Mouse (Mus musculus): Measurements from ENCODE around the gene Srp68.

The Srp68 gene

DNA sequence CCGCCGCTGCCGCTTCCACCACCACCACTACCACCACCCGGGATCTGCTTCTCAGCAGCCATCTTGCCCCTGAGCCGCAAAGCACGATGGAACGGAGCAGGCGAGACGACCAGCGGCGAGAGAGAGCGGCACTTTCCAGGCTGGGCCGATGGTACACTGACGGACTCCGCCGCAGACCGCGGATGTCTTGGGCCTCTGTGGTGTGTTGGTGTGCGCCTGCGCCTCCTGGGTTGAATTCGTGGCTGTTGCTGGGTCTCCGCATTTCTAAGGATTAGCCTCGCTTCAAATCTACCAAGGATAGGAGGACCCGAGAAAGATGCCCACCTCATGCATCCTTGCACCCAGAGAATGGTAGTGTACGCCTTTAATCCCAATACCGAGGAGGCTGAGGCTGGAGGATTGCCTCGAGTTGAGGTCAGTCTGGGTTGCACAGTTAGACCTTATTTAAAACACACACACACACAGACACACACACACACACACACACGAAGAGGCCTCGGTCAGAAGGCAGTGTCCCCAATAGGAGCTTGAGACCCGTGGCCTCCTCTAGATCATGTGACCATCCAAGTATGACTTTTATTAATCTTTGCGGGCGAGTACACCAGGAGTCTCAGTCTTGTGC, at the start of gene Srp68:
Gene Srp68, minus strand, starts transcription at position 173 of the 622 bp plus-strand sequence.
- DNase-seq (ENCODE audit: low read depth, low spot score) = peak; percentile 93

DNA sequence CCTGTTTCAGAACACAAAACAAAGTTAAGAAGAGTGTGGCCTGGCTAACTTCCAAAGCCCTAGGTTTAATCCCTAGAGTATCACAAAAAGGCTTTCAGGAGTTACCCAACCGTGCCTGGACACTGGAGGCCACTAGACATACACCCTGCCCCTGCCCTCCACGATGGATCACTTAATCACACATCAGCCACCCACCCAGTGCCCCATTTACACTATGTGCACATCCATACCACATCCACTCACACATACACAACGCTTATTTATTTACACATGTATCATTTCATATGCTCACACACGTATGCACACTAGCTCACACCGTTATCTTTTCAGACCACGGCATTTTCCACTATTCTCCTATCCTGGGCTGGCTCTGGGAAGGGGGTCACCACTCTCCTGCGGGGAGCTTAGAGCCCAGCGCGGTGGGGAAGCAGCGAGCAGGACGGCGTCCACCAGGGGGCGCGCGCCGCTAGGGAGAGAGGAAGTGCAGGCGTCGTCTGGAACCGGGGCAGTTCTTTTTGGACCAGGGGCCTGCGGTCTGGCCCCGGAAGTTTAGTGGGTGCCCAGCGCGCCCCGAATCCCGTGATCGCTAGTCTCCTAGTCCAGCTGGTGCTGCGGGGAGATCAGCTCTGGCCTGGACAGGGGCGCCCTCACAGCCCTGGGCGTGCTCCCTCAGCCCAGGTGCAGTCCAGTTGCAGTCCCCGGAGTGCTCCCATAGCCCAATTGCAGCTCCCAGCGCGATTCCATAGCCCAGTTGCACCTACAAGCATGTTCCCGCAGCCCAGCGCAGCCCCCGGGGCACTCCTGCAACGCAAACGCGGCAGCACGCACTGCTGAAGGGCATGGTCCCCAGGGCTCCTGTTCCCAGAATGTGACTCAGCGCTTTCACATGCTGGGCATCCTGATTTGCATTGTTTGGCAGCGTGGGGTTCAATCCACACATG, 45.0 kb upstream of the Srp68 start:
- peak; percentile 79 for DNase-seq (ENCODE audit: low read depth, low spot score)

DNA sequence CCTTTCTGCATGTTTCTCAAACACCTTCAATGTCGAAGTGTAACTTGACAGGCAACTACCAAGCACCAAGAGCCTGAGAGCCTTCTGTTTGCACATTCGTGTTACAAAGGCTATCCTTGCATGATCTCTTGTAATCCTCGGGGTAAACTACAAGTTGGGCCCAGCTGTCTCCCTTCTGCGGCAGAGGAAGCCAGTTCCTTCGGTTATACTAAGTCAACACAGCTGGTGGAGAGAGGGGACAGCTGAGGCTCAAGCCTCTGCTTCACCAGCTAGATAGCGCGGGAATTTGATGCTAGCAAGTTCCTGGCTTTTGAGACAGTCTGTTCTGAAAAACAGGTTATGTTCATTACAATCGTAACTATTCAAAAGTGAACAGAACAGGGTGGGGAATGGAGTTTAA, 38.3 kb upstream of the Srp68 start:
- no peak for DNase-seq (ENCODE audit: low read depth, low spot score)

DNA sequence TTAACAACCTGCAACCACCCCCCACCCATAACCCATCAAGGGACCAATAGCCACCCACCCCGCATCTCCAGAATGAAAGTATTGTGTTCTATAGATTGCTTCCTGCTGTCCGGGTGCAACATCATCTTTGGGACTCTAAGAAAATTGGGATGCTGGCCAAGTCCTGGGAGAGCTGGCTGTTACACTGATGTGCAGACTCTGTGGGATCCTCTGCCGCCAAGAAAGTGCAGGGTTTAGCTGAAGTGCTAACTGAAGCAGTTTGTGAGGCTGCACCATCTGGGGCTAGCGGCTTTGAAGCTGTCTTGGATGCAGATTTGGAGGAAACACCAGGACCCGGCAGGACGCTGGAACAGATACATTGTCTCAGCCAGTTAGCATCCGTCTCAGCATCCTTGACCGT, 37.2 kb upstream of the Srp68 start:
- DNase-seq (ENCODE audit: low read depth, low spot score) = no peak

DNA sequence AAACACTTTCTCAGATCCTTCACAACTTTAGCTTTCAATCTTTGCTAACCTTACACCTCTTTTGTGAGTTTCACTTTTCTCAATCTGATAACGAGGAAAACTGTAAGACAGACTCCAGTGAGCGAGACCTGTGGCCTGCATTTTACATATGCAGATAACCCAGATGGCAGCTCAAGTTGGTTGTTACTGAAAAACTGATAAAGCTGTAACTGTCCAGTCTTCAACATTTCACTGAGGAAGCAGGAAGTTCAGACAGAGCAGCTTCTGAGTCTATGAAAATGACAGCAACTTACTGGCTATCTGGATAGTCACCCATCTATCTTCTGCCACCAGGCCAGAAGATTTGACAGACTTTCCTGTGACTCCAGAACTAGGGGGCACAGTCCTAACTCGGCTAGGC, 35.6 kb upstream of the Srp68 start:
- DNase-seq (ENCODE audit: low read depth, low spot score) = no peak

DNA sequence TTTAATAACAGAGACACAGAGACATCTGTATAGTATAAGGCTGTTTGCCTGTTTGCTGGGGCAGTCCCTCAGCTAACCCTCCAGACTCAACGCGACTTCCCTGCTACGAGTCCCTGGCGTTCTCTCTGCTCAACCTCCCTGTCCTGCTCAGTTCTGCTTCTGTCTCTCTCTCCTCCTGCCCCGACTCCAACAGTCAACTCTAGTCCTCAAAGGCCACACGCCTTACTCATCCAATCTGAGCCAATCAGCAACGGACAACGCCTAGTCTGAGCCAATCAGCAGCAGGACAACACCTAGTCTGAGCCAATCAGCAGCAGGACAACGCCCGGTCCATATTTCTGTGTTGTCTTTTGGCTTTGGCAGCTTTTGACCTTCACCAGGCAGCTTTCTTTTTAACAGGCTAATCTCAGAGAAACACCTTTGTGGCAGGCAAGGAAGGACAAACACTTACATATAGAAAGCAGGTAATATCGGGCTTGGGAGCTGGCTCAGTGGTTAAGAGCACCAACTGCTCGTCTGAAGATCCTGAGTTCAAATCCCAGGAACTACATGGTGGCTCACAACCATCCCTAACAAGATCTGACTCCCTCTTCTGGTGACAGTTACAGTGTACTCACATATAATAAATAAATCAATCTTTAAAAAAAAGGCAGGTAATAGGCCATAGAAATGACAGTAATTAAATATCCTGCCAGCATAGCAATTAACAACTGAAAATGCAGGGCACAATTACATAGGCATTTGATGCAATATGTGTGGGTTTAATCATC, 33.9 kb upstream of the Srp68 start:
- peak; percentile 92 for DNase-seq (ENCODE audit: low read depth, low spot score)

DNA sequence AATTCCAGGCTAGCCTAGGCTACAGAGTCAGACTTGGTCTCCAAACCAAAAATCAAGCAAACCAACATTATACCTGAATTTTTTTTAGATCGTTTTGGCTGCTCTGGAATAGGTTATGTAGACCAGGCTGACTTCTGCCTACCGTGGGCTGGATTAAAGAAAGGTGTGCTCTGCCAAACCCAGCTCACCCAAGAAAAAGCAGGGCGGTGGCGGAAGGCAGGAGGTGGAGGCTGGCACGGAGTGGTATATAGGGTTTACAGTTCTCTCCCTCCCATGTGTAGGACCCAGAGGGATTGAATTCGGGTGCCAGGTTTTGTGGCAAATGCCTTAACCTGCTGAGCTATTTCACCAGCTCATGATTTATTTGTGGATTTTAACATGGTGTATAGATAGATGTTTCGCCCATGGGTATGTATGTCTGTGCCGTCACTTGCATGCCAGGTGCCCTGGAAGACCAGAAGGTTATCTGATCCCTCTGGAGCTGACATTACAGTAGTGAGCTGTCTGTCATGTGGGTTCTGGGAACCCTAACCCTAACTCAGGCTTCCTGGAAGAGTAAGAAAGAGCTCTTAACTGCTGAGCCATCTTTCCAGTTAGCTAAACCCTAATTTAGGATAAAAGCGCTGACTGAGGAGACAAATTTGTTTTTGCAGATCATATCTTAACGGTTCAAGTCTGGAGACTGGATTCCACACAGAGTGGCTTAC, 33.2 kb upstream of the Srp68 start, which contains the start of gene Exoc7:
Gene Exoc7, minus strand, starts transcription at position 215 of the 707 bp plus-strand sequence.
- no peak for DNase-seq (ENCODE audit: low read depth, low spot score)

DNA sequence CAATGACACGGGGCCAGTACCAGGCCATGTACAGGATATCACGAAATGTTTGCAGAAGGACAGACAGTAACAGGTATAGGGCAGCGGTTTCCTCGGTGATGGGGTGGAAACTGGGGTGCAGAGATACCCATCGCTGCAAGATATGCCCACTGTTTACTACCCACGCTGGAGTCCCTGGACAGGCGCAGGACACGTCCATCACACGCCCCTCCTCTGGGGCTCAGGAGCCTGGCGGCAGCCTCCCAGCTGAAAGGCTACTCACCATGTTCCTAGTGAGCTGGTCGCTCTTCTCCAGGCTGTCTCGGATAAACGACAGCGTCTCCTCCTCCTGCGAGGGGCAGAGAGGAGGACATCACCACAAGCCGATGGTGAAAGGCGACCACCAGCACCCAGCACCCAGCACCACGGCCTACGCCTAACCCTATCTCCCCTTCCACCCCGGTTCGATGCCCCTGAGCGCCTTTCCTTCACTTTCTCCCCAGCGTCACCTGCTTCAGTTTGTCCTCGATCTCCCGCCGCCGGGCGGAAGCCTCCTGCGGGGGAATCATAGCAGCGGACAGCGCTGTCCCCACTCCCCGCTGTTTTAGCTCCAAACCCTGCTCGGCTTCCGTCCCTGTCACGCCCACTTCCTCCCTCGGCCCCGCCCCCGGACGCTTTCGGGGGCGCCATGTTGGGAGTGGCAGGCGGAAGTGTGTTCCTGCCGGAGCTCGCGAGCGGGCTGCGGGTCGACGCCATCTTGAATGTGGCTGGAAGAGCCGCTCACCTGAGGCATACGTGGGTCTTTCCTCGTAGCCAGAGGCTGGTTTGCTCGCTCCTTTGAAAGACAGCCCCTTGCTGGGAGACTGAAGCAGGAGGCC, 32.3 kb upstream of the Srp68 start:
- peak; percentile 90 for DNase-seq (ENCODE audit: low read depth, low spot score)

DNA sequence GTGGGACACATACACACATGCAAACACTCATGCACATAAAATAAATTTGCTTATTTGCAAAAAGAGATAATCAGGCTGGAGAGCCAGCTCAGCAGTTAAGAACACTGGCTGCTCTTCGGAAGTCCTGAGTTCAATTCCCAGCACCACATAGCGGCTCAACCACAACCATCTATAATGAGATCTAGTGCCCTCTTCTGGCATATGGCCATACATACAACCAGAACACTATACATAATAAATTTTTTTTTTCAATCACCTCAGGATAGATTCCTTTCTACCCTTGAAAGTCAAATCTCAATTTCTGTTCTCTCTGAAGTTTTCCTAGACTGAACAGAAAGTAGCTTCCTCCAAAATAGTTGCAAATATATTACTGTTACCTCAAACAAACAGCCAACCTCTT, 31.4 kb upstream of the Srp68 start:
- no peak for DNase-seq (ENCODE audit: low read depth, low spot score)

DNA sequence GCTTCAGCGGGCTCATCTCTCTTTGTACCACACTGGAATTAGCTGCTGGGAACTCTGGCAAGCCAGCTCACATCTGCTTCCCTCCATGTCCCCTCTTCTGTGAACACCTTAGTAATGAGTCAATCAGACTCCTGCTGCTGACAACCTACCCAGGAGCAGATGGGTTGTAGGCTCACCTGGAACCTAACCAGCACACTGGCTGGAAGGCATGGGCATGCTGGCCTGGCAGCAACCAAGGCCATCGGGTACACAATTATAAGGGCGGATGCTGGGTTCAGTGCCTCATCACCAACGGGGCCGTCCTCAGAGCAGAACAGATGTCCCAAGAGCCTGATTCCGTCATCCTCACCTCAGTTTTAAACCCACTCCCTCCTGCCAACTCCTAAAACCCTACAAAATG, 24.6 kb upstream of the Srp68 start:
- no peak for DNase-seq (ENCODE audit: low read depth, low spot score)

DNA sequence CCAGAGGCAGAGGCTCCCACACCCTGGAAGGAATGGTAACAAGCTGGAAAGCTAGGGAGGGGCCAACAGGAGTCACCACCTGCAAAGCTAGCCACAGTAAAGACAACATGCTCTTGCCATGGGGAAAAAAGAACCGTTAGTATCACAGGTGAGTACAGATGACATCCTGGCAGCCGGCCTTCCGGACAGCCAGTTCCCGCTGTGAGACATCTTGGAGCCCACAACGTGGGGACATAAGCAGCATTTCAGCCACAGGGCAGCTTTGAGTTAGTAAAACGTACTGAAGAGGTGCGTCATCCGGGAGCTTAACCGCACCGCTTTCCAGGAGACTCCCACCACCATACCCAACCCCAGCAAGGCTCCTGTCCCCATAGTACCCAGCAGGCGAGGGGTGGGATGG, 24.2 kb upstream of the Srp68 start:
- DNase-seq (ENCODE audit: low read depth, low spot score) = no peak

DNA sequence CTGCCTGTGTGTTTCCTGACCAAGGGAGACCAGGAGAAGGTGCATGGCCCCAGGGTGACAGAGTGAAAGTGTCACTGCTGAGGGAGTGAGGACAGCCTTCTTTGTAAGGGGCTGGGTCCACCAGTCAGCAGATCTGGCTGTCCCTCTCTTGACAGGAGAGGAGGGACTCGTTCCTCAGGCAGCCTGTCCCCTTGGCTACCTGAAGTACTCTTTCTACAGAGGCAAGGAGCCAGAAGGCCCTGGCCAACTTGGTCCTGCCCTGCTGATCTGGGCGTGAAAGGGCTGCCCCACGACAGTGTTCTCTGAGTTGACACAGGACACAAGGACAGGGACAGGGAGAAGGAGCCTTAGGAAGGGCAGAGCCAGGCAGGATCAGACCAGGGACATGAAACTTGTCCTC, 23.0 kb upstream of the Srp68 start:
- DNase-seq (ENCODE audit: low read depth, low spot score) = no peak

DNA sequence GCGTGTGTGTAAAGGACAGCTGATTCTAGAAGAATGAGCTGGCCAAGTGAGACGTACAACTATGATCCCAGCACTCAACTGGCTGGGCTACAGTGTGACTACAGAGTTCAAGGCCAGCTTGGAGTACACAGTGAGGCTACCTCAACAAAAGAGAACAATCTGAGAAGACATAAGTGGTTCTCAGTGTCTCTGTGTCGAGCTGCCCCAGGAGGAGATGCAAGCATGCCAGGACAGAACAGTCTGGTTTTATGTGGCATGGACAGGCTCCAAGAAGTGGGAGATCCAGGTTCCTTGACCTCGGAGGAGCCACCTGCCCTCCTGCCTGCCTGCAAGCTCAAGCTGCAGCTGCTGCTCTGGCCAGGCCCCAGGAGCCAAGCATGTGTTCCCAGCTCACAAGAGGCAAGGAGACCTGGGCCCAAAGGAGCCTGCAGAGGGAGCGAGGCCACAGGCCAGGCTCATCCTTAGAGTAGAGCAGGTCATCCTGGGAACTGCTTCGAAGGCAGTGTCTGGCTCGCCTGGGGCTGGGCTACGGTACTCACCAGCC, 22.2 kb upstream of the Srp68 start:
- no peak for DNase-seq (ENCODE audit: low read depth, low spot score)

DNA sequence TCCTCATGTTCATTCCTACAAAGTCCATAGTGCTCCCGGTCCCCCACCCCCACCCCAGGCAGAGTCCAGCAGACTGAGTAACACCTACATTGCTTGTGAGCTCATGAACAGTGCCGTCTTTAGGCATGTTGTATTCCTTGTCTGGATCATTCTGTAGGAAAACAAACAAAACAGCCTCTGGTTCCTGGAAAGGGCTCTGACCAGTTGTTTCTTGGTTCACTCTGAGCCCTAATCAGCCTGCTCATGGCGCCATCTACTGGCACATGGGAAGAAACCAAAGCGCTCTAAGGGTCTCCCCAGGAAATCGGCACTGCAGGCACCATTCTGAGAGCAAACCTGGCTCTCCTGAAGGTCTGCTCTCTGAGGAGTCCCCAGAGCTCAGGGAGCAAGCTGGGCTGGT, 20.3 kb upstream of the Srp68 start:
- peak; percentile 81 for DNase-seq (ENCODE audit: low read depth, low spot score)

DNA sequence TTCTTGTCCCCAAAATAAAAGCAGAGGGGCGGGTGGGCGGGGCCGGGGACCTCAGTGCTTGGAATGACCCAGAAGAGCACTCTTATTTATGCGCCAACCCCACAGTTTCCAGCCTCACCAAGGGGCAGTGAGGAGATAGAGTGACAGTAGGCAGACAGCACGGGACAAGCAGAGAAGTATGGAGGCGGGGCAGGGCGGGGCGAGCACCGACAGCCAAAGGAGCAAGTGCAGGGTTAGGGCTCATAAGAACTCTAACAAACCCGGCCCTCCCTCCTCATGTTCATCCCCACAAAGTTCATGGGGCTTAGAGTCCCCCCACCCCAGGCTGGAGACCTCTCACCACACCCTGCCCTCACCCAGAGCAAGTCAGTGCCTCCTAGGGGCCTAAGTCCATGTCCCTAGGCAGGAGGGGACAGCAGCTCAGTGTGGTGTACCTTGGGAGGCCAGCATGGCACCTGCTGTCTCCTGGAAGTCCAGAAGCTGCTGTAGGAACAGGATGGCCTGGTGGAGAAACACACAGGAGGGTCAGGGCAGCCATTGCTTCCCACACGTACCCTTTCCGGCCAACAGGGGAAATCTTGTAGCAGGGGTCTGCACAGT, 19.6 kb upstream of the Srp68 start:
- no peak for DNase-seq (ENCODE audit: low read depth, low spot score)

DNA sequence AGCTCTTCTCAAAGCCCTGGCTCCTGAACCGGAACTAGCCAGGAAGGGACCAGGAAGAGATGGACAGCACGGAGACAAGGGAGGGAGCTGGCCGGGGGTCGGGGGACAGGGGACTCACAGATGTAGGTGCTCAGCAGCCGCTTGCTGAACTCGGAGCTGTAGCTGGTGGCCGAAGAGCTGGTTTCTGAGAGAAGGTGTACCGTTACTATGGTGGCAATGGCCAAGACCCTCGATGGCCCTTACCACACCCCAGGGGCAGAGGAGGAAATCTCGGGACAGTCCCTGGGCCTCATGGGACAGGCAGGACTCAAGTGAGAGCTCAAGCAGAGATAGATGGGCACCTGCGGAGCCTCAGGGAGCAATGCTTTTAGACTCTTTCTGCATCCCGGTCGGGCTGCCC, 18.4 kb upstream of the Srp68 start:
- DNase-seq (ENCODE audit: low read depth, low spot score) = no peak

DNA sequence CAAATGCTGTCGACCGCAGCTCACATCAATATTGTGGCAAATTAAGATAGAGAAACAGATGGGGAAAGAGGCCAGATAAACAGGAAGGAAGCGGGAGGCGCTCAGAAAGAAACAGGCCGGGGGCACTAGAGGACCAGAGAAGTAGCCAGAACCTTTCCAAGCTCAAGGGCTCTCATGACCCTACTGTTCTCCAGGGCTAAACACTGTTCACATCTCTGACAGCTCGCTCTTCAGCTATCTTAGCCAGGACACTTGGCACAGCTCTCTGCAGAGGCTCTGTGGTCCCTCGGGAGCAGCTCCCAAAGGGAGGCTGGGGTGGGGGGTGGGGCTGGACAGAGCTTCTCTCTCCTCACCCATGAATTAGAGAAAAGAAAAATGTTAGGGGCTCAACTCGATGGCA, 16.5 kb upstream of the Srp68 start:
- DNase-seq (ENCODE audit: low read depth, low spot score) = no peak

DNA sequence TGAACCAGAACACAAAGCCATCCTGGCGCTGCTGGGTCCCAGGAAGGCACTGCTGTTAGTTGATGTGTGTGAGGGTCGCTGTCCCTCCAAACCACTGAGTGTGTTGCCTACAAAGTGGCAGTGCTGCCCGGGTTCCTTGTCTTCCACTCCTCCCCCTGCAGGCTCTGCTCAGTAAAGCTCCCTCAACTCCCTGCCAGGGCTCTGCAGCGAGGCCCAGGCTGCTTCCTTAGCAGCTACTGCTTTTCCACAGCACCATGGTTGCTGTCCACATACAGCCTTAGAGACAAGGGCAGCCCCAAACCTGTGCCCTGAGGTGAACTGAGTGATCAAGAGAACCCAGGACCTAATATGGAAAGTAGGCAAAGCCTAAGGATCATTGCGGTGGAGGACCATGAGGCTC, 13.3 kb upstream of the Srp68 start:
- no peak for DNase-seq (ENCODE audit: low read depth, low spot score)

DNA sequence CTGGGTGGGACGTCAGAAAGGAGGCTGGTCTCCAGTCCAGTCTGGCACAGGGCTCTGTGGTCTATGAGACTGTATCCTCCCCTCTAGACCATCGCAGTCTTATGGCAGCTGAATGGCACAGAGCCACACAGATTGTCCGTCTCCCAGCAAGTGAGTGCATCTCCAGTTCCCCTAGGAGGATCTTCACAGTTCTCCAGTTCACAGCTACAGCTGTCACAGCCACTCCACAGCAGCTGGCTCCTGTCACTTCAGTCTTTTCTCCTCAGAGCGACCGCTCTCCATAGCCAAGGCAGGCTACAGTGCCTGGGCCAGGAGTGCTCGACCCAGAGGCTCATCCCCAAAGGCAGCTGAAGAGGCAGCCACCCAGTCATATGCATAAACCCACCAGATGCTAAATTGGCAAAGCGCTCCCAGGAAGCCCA, 11.8 kb upstream of the Srp68 start:
- DNase-seq (ENCODE audit: low read depth, low spot score) = no peak

DNA sequence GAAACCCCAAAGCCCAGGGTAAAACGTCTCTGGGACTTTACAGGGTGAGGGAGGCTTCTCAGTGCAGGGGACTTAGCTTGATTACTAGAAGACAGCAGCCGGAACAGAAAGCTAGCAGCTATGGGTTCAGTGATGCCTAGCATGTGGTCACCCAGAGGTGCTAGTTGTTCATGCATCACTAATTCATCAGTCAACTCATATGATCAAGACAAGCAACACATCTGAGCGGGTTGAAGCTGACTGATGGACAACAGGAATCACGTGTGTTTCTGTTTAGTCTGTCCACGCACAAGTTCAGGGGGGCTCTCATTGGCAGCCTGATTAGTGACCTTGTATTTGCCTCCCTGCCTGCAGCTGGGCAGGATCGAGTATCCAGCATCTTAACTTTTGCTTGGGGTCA, 10.0 kb upstream of the Srp68 start:
- no peak for DNase-seq (ENCODE audit: low read depth, low spot score)
